Mouse (Mus musculus) liver, embryonic 14.5 days (tissue): ENCODE results near the gene Limd1. TPM values are rescaled to one million over a fixed set of nuclear protein-coding genes. Genes with fewer than 3 reads are reported as not detected.

ENCODE experiments used
- ATAC-seq: fragments of 200-750 bp; cut with Nextera tagmentation; 2 replicates; pipeline ENCODE4 v1.8.0; 2017; ENCODE audit warnings: moderate number of reproducible peaks, mild to moderate bottlenecking, moderate library complexity; ENCODE audit not compliant: insufficient read depth
- DNase-seq, 3 experiments: peaks; one replicate each; pipeline ENCODE4 v3.0.0-alpha.2; 2012 to 2013; ENCODE audit warnings: low read depth in 3 of 3, low spot score in 3 of 3
- H3K27ac ChIP-seq: fragments of 300-500 bp; sonication (generic); 2 replicates; pipeline ENCODE4 v1.5.1; 2014; ENCODE audit warnings: moderate library complexity, mild to moderate bottlenecking, control low read depth, inconsistent platforms
- H3K27me3 ChIP-seq: fragments of 300-500 bp; sonication (generic); 2 replicates; pipeline ENCODE4 v1.6.1; 2014; ENCODE audit warnings: mild to moderate bottlenecking, low read length, moderate library complexity; ENCODE audit not compliant: control insufficient read depth, insufficient read depth
- H3K36me3 ChIP-seq: fragments of 300-500 bp; sonication (generic); replicated peaks from 2 replicates; pipeline ENCODE4 v1.6.1; 2014; ENCODE audit warnings: low read depth; ENCODE audit not compliant: control insufficient read depth, insufficient read depth
- H3K4me1 ChIP-seq, 2 experiments: fragments of 200-500 bp in 1 of 2; fragments of 300-500 bp in 1 of 2; sonication (generic) in 1 of 2; replicated peaks; 2 replicates each; pipeline ENCODE4 v1.6.1; 2012 to 2014; ENCODE audit warnings: antibody characterized with exemption in 1 of 2, inconsistent platforms in 1 of 2, low read length in 1 of 2; ENCODE audit not compliant: control insufficient read depth in 2 of 2, insufficient read depth in 2 of 2
- H3K4me2 ChIP-seq: fragments of 300-500 bp; sonication (generic); 2 replicates; pipeline ENCODE4 v1.6.1; 2014; ENCODE audit warnings: low read depth, mild to moderate bottlenecking, control low read depth, moderate library complexity
- H3K4me3 ChIP-seq, 2 experiments: fragments of 200-500 bp in 1 of 2; fragments of 300-500 bp in 1 of 2; sonication (generic) in 1 of 2; 2 replicates each; pipeline ENCODE4 v1.5.1; 2012 to 2014; ENCODE audit warnings: low read depth in 2 of 2, low read length in 2 of 2, mild to moderate bottlenecking in 2 of 2, control low read depth in 1 of 2, inconsistent platforms in 1 of 2, moderate library complexity in 1 of 2; ENCODE audit not compliant: insufficient read depth in 1 of 2
- H3K9ac ChIP-seq: fragments of 300-500 bp; sonication (generic); replicated peaks from 2 replicates; pipeline ENCODE4 v1.6.1; 2014; ENCODE audit warnings: mild to moderate bottlenecking, control low read depth, moderate library complexity
- H3K9me3 ChIP-seq: fragments of 300-500 bp; sonication (generic); 2 replicates; pipeline ENCODE4 v1.6.1; 2016; ENCODE audit warnings: low read length, mixed read lengths; ENCODE audit not compliant: control insufficient read depth
- CTCF ChIP-seq: IDR thresholded peaks from 2 replicates; pipeline ENCODE4 v1.5.1; 2016; ENCODE audit warnings: antibody characterized with exemption, low read depth, control low read depth
- EP300 ChIP-seq: IDR thresholded peaks from 2 replicates; pipeline ENCODE4 v1.6.1; 2016; ENCODE audit warnings: antibody characterized with exemption, low read depth
- WGBS: fragments of 180-500 bp; shearing (Covaris S2); extraction: QIAGEN DNeasy Blood & Tissue Kit; methylation state at CpG from one replicate; pipeline ENCODE4 v1.1.7; 2014; ENCODE audit not compliant: insufficient replicate concordance; 5-methylcytosine and 5-hydroxymethylcytosine counted together
- polyA plus RNA-seq, 2 experiments: library from polyadenylated mRNA; depleted of rRNA in 1 of 2; stranded (reverse) in 1 of 2; unstranded in 1 of 2; fragments of >200 nt; fragmentation: Nextera tagmentation in 1 of 2; extraction: Ambion mirVana in 1 of 2; gene quantifications; 2 replicates each; pipeline versions ENCODE4 v1.2.1 to v1.2.3; 2012 to 2014

The Limd1 gene
- polyA plus RNA-seq, 2 experiments = 12.7 to 23.2 TPM

DNA sequence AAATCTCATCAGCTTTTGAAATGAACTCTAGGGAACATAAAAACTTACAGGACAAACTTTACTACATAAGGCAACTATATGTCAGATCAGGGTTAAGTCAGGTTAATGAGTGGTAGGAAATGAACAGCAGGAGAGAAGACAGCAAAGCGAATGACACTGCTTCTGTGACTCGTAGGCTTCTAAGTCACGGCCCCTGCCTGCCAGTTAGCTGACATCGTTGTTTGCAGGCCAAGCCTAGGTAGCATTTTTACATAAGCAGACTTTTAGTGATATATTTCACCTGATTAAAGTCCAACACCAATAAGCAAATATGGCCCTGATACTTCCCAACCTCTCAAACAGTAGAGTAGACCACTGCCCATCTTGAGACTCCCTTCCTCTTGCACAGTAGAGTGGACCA lies 59.7 kb downstream of the Limd1 start:
- TF ChIP-seq EP300 (no peak), CTCF (no peak)
- H3K36me3 ChIP-seq = no peaks in the 10 kb centered on the region
- no peak for ATAC-seq
- no peak overlapping the region for H3K27ac ChIP-seq
- H3K4me3 ChIP-seq = no peak overlapping the region
- no peak for DNase-seq
- H3K9ac ChIP-seq = no peak overlapping the region
- H3K9me3 ChIP-seq = no peaks in the 10 kb centered on the region
- WGBS = 77% methylated on average over 4 of the region's 4 CpGs
- H3K27me3 ChIP-seq = no peaks in the 10 kb centered on the region
- no peak overlapping the region for H3K4me2 ChIP-seq
- peaks cover 0 to 2% of the 10 kb centered on the region in 2 experiments for H3K4me1 ChIP-seq

DNA sequence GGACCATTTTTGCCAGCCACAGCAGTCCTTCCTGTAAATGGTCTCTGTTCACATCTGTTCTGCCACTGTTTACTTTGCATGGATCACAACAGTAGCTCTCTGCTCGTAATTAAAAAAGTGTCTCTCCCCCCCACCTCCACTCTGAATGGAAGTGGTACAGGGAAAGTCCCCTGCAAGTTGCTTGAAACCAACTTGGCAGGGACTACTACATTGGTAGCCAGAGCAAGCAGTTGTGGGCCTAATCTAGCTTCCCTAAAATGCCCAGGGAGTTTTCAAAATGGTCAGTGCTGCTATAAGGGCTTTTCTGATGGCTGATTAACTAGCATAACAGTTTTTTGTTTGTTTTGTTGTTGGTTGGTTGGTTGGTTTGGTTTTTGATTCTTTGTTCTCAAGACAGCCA lies 60.6 kb downstream of the Limd1 start:
- Histone ChIP-seq H3K9ac (no peak overlapping the region), H3K4me2 (no peak overlapping the region), H3K27me3 (no peaks in the 10 kb centered on the region), H3K4me1 (peaks cover 0 to 2% of the 10 kb centered on the region in 2 experiments; a peak in 3 of 4 replicates), H3K4me3 (no peak overlapping the region), H3K27ac (no peak overlapping the region), H3K36me3 (no peaks in the 10 kb centered on the region), H3K9me3 (no peaks in the 10 kb centered on the region)
- ATAC-seq (no peak), DNase-seq (no peak)
- 53% methylated on average over 1 of the region's 1 CpGs for WGBS
- TF ChIP-seq CTCF (no peak), EP300 (no peak)

DNA sequence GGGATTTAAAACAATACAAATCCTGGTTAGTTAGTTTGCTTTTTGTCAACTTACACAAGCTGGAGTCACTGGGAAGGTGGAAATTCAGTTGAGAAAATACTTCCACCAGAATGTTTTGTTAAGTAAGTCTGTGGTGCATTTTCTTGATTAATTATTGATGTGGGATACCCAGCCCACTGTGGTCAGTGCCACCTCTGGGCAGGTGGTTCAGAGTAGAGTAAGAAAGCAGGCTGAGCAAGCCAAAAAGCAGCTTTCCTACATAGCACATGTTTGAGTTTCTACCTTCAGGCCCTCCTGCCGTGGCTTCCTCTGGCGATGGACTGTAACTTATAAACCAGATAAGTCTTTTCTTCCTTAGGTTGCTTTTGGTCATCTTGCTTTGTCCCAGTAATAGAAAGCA lies 61.3 kb downstream of the Limd1 start:
- no peaks in the 10 kb centered on the region for H3K36me3 ChIP-seq
- DNase-seq (no peak), ATAC-seq (no peak)
- WGBS = 66% methylated on average over 2 of the region's 2 CpGs
- no peak overlapping the region for H3K9ac ChIP-seq
- H3K9me3 ChIP-seq = no peaks in the 10 kb centered on the region
- no peak for TF ChIP-seq EP300
- TF ChIP-seq CTCF = no peak
- no peaks in the 10 kb centered on the region for H3K27me3 ChIP-seq
- no peak overlapping the region for H3K4me2 ChIP-seq
- H3K4me3 ChIP-seq = no peak overlapping the region
- H3K27ac ChIP-seq = no peak overlapping the region
- H3K4me1 ChIP-seq = peaks cover 0 to 2% of the 10 kb centered on the region in 2 experiments; a peak in 3 of 4 replicates

DNA sequence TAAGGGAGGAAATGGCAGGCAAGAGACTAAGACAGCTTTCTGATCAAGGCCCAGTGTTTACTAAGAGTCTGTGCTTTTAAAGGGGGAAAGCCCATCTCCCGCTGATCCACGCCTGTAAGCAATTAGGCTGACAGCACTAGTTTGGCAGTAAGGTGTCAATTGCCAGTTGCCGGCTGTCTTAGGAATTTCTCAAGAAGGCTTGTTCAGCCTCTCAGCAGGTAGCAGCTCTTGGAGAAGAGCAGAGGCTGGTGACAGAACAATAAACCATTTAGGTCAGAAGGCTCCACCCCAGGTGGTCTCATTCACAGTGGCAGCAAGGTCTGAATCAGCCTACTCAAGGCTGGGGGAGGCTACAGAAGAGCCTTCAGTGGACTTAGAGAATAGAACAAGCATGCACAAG lies 76.1 kb downstream of the Limd1 start:
- H3K27ac ChIP-seq = no peak overlapping the region
- H3K4me3 ChIP-seq = no peak overlapping the region
- H3K4me1 ChIP-seq = no peaks in the 10 kb centered on the region
- 84% methylated on average over 3 of the region's 3 CpGs for WGBS
- H3K4me2 ChIP-seq = no peak overlapping the region
- no peaks in the 10 kb centered on the region for H3K27me3 ChIP-seq
- DNase-seq = no peak
- no peak overlapping the region for H3K9ac ChIP-seq
- H3K9me3 ChIP-seq = no peaks in the 10 kb centered on the region
- ATAC-seq = no peak
- no peak for TF ChIP-seq EP300
- no peak for TF ChIP-seq CTCF
- peaks cover 9% of the 10 kb centered on the region for H3K36me3 ChIP-seq

Other genes with a start within 250 kb of the Limd1 start
- gene Tmem158, start 217.9 kb upstream of the Limd1 start, polyA plus RNA-seq (2012; rRNA removed) = 3.3 and 4.2 TPM in 2 replicates
- 1.8 and 2.3 TPM in 2 replicates for gene Tmem158, start 217.9 kb upstream of the Limd1 start, polyA plus RNA-seq (2014; fragmentation: Nextera tagmentation; extraction: Ambion mirVana)
- 105 and 230 TPM in 2 replicates for gene Lars2, start 111.8 kb upstream of the Limd1 start, polyA plus RNA-seq (2012; rRNA removed)
- 972 and 1,005 TPM in 2 replicates for gene Lars2, start 111.8 kb upstream of the Limd1 start, polyA plus RNA-seq (2014; fragmentation: Nextera tagmentation; extraction: Ambion mirVana)
- gene Sacm1l, start 51.1 kb downstream of the Limd1 start, polyA plus RNA-seq (2012; rRNA removed) = 6.6 and 9.9 TPM in 2 replicates
- 25.8 and 28.7 TPM in 2 replicates for gene Sacm1l, start 51.1 kb downstream of the Limd1 start, polyA plus RNA-seq (2014; fragmentation: Nextera tagmentation; extraction: Ambion mirVana)
- 0.13 and 0.22 TPM in 2 replicates for gene Slc6a20b, start 153.9 kb downstream of the Limd1 start, polyA plus RNA-seq (2012; rRNA removed)
- 0.05 and 0.11 TPM in 2 replicates for gene Slc6a20b, start 153.9 kb downstream of the Limd1 start, polyA plus RNA-seq (2014; fragmentation: Nextera tagmentation; extraction: Ambion mirVana)
- gene Ccr9, start 199.7 kb downstream of the Limd1 start, polyA plus RNA-seq (2012; rRNA removed) = 0.12 and 0.13 TPM in 2 replicates
- 0.14 and 0.20 TPM in 2 replicates for gene Ccr9, start 199.7 kb downstream of the Limd1 start, polyA plus RNA-seq (2014; fragmentation: Nextera tagmentation; extraction: Ambion mirVana)
- gene Slc6a20a, start 200.2 kb downstream of the Limd1 start, polyA plus RNA-seq (2012; rRNA removed) = 2.7 and 3.3 TPM in 2 replicates
- 2.5 and 2.6 TPM in 2 replicates for gene Slc6a20a, start 200.2 kb downstream of the Limd1 start, polyA plus RNA-seq (2014; fragmentation: Nextera tagmentation; extraction: Ambion mirVana)
- gene Lztfl1, start 239.0 kb downstream of the Limd1 start, polyA plus RNA-seq (2012; rRNA removed) = 5.2 and 5.9 TPM in 2 replicates
- 24.3 and 26.0 TPM in 2 replicates for gene Lztfl1, start 239.0 kb downstream of the Limd1 start, polyA plus RNA-seq (2014; fragmentation: Nextera tagmentation; extraction: Ambion mirVana)